8 mouse cellular contexts compared by ENCODE assay signal in genomic region chr6:148831728-148832121, GRCm38 (mm10). TPM values are rescaled to one million over a fixed set of nuclear protein-coding genes. Genes with fewer than 3 reads are reported as not detected.
DNase-seq lines count a peak whose midpoint lies in the region; ATAC-seq and TF ChIP-seq lines count a peak whose summit lies in the region.

No protein-coding gene starts in this region.

- H3K27me3 ChIP-seq in embryonic facial prominence, embryonic 11.5 days (ENCODE audit: control insufficient read depth, insufficient read depth, low read length): no peaks in the 10 kb centered on the region
- H3K27me3 ChIP-seq in intestine, embryonic 15.5 days (replicated peaks): no peaks in the 10 kb centered on the region
- H3K27me3 ChIP-seq in neural tube, embryonic 12.5 days (replicated peaks): no peaks in the 10 kb centered on the region

- H3K27ac ChIP-seq in layer of hippocampus, adult 2 months: peak overlapping the region; percentile 47
- no peak overlapping the region for H3K27ac ChIP-seq in embryonic facial prominence, embryonic 11.5 days (replicated peaks; ENCODE audit: low read depth, low read length)
- no peak overlapping the region for H3K27ac ChIP-seq in intestine, embryonic 15.5 days
- no peak overlapping the region for H3K27ac ChIP-seq in neural tube, embryonic 12.5 days

- no peak for ATAC-seq in embryonic facial prominence, embryonic 11.5 days (replicated peaks; ENCODE audit: insufficient number of reproducible peaks, low FRiP score, low TSS enrichment, low read depth)
- ATAC-seq in intestine, embryonic 15.5 days: no peak
- no peak; the same call in 1 of the 2 replicates for ATAC-seq in neural tube, embryonic 12.5 days (ENCODE audit: low FRiP score, low read depth)

- H3K36me3 ChIP-seq in embryonic facial prominence, embryonic 11.5 days (replicated peaks; ENCODE audit: control insufficient read depth, insufficient read depth, low read depth, low read length): no peaks in the 10 kb centered on the region
- no peaks in the 10 kb centered on the region for H3K36me3 ChIP-seq in intestine, embryonic 15.5 days
- no peaks in the 10 kb centered on the region for H3K36me3 ChIP-seq in neural tube, embryonic 12.5 days

- H3K4me1 ChIP-seq in embryonic facial prominence, embryonic 11.5 days (ENCODE audit: control insufficient read depth, insufficient read depth, low read length): no peaks in the 10 kb centered on the region
- 0 out of 2 replicates have a peak, but pooled peaks cover 3% of the 10 kb centered on the region for H3K4me1 ChIP-seq in intestine, embryonic 15.5 days (replicated peaks)
- peaks cover 16% of the 10 kb centered on the region for H3K4me1 ChIP-seq in neural tube, embryonic 12.5 days

- 0 out of 2 replicates have a peak overlapping the region, but pooled peaks have one; percentile 31 for H3K4me2 ChIP-seq in embryonic facial prominence, embryonic 11.5 days (ENCODE audit: low read depth, low read length)
- peak overlapping the region; percentile 71 for H3K4me2 ChIP-seq in intestine, embryonic 15.5 days (replicated peaks)
- H3K4me2 ChIP-seq in neural tube, embryonic 12.5 days (replicated peaks): peak overlapping the region; percentile 88

- no peak overlapping the region; the same call in 1 of the 2 replicates for H3K9ac ChIP-seq in embryonic facial prominence, embryonic 11.5 days (replicated peaks; ENCODE audit: low read length)
- no peak overlapping the region for H3K9ac ChIP-seq in intestine, embryonic 15.5 days
- H3K9ac ChIP-seq in neural tube, embryonic 12.5 days: peak overlapping the region; percentile 64; the same call in 1 of the 2 replicates

- WGBS in embryonic facial prominence, embryonic 11.5 days: 27% methylated on average over 3 of the region's 3 CpGs
- WGBS in intestine, embryonic 15.5 days: 30% methylated on average over 3 of the region's 3 CpGs
- whole genome bisulfite sequencing in neural tube, embryonic 12.5 days: 31% methylated on average over 3 of the region's 3 CpGs

- peak overlapping the region; percentile 89 for H3K4me3 ChIP-seq in layer of hippocampus, adult 2 months
- H3K4me3 ChIP-seq in embryonic facial prominence, embryonic 11.5 days (ENCODE audit: low read depth, low read length): peak overlapping the region; percentile 82
- H3K4me3 ChIP-seq in intestine, embryonic 15.5 days (replicated peaks): peak overlapping the region; percentile 92
- peak overlapping the region; percentile 81 for H3K4me3 ChIP-seq in neural tube, embryonic 12.5 days

- TF ChIP-seq CTCF in layer of hippocampus, adult 2 months (conservative IDR thresholded peaks at IDR 0.05): no peak

- no peaks in the 10 kb centered on the region for H3K9me3 ChIP-seq in embryonic facial prominence, embryonic 11.5 days (replicated peaks; ENCODE audit: control insufficient read depth, low read length)
- no peaks in the 10 kb centered on the region for H3K9me3 ChIP-seq in intestine, embryonic 15.5 days
- H3K9me3 ChIP-seq in neural tube, embryonic 12.5 days: no peaks in the 10 kb centered on the region

- no peak for DNase-seq in layer of hippocampus, adult 2 months (ENCODE audit: low spot score in 2 of 2)
- no peak for DNase-seq in layer of hippocampus, postnatal 10 days (ENCODE audit: low spot score in 2 of 2)
- DNase-seq in embryonic facial prominence, embryonic 11.5 days (ENCODE audit: low spot score): no peak
- DNase-seq in adrenal gland, adult 18-20 months (ENCODE audit: low spot score in 2 of 2): no peak
- DNase-seq in frontal cortex, postnatal 36 days (ENCODE audit: low spot score in 2 of 2): no peak
- no peak for DNase-seq in layer of hippocampus, adult 9-11 months

RNA-seq across cellular contexts. Expression of gene Ipo8, which starts 0.5 kb away (rescaled TPM):
- 10 to 100 TPM; 48.3 to 52.0 TPM for total RNA-seq in layer of hippocampus, adult 2 months (2021)
- total RNA-seq in layer of hippocampus, postnatal 10 days (2021): 10 to 100 TPM; 34.0 to 35.5 TPM
- 24.5 and 27.0 TPM in 2 replicates for polyA plus RNA-seq in embryonic facial prominence, embryonic 11.5 days (2014; fragmentation: Nextera tagmentation; extraction: Ambion mirVana)
- polyA plus RNA-seq in intestine, embryonic 15.5 days (2015; fragmentation: Nextera tagmentation; extraction: Ambion mirVana): 24.1 and 24.4 TPM in 2 replicates
- polyA plus RNA-seq in neural tube, embryonic 12.5 days (2016; fragmentation: Nextera tagmentation; extraction: Ambion mirVana): 24.2 and 24.5 TPM in 2 replicates
- total RNA-seq in adrenal gland, adult 18-20 months (2021): 10 to 100 TPM; 42.1 to 51.8 TPM

Comparison
In these comparisons a context has a peak if more than half of its experiments do, and no peak if none do; other contexts are left out.
1. H3K4me2 ChIP-seq: peak in every context shown above with its lines; median percentile 88 in neural tube, embryonic 12.5 days; 71 in intestine, embryonic 15.5 days; 31 in embryonic facial prominence, embryonic 11.5 days.